Mouse (Mus musculus): ENCODE measurements at regions not wholly inside any gene's neighbourhood (a gene's known extent, or its start where the extent isn't known, plus 50 kb on each side); places are given as distances from the start of the nearest gene placed in this dataset.

DNA sequence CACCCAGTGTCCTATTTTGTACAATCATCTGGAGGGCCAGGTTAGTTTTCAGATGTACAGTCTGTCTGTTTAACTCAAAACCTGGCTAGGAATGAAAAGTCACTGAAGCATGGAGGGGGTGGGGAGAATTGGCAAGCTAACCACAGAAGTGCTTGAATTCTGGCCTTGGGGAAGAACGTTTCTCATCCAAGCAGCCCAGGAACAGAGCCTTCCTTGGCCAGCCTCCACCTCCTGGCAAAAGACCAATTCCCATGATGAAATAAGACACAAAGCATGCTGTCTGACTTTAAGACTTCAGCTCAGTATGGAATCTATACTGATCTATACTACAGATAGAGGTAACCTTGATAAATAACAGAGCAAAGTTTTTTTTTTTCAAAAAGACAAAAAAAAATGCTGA, 80.3 kb upstream of the Zfp648 start:
- DNase-seq: peak; percentile 98

DNA sequence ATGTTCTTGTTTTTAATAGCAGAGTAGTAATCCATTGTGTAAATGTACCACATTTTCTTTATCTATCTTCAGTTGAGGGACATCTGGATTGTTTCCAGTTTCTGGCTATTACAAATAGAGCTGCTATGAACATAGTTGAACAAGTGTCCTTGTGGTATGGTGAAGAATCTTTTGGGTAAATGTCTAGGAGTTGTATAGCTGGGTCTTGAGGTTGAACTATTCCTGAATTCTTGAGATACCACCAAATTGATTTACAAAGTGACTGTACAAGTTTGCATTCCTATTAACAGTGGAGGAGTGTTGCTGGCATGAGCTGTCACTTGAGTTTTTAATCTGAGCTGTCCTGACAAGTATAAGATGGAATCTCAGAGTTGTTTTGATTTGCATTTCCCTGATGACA, 76.0 kb upstream of the Zfp648 start:
- DNase-seq: no peak

DNA sequence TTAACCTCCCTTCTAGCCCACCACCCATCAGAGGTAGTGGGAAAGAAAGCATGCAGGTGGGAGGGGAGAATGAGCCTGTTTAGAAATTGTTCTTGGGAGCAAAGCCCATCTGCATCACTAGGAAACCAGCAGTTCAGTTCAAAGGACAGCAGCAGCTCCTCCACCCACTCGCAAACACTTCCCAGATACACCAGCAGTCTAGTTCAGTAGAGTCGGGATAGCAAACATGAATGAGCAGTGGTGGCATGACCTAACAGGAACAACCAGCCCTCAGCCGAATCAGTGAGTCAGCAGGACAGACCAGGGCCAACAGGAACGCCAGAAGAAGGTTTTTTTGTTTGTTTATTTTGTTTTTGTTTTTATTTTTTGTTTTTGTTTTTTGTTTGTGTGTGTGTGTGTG, 74.5 kb upstream of the Zfp648 start:
- DNase-seq: peak; percentile 74

DNA sequence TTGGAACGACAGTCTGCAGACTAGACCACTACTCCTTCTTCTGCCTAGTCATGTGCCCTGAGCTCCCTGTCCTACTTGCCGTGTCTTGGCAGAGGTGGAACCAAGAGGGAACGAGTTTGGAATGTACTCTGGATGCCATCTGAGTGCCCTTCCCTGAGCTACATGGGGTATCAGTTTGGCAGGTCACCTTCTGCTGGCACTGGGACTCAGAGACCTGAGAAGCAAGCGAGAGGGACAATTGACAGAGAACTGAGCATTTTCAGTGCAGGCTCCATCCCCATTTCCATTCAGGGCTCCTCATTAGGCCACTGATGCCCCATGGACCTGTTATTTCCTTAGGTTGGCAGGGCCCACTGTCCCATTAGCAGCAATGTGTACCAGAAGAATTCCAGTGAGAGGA, 61.5 kb upstream of the Zfp648 start:
- DNase-seq: peak; percentile 94

DNA sequence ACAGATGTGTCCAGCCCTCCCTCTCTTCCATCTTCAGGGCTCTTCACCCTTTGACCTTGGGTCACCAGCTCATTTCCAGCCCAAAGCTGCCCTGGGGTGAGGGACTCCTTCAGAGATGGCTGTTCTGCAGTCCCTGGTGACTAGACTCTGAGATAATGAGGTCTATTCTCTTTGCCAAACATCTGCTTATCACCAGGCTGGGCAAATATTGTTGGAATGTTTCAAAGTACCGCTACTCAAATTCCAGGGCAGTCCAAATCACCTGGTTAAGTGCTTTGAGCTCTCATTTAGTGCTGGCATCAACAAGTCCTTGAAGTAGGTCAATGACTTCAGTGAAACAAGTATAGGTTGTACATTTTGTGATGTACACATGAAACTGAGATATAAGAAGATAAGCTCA, 57.3 kb upstream of the Zfp648 start:
- DNase-seq: peak; percentile 71

DNA sequence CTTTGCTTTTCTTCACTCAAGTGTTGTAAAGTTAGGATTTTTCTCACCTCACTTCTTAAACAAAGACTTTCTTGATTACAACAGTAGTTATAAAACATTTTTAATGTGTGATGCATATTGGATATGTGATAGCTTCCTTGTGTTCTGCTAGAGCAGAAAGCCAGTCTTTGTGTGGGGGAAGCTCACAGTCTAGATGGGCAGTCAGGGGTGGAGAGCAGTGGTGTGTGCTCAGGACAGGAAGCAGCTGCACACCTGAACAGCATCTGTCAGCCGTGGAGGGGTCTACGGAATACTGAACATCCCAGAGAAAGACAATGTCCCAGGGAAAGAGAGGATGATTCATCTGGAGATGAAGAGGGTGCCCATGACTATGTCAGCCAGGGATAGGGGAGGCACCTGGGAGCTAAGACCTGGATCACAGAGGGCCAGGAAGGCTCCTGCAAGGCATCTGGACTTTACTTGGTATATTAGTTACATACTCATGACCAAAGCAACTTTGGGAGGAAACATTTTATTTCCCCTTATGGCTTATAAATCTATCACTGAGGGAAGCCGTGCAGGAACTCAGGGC, 53.9 kb upstream of the Zfp648 start:
- peak; percentile 61 for DNase-seq

DNA sequence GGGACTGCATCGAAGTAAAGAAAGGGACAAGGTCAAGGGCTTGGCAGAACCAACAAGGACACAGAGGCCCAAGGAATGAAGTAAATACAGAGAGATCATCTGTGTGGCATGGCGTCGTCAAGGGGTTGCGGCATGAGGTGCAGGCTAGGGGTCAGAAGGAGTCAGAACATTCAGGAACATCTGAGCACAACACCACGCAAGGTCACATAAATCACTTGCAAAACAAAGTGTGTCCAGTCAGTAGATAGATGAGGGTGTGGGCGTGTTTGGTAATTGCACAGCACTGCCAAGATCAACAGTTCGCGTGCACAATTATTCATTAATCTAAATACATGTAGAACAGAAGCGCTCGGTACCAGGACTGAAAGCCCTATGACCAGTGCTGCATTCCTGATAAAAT, 52.0 kb upstream of the Zfp648 start:
- DNase-seq: peak; percentile 95

DNA sequence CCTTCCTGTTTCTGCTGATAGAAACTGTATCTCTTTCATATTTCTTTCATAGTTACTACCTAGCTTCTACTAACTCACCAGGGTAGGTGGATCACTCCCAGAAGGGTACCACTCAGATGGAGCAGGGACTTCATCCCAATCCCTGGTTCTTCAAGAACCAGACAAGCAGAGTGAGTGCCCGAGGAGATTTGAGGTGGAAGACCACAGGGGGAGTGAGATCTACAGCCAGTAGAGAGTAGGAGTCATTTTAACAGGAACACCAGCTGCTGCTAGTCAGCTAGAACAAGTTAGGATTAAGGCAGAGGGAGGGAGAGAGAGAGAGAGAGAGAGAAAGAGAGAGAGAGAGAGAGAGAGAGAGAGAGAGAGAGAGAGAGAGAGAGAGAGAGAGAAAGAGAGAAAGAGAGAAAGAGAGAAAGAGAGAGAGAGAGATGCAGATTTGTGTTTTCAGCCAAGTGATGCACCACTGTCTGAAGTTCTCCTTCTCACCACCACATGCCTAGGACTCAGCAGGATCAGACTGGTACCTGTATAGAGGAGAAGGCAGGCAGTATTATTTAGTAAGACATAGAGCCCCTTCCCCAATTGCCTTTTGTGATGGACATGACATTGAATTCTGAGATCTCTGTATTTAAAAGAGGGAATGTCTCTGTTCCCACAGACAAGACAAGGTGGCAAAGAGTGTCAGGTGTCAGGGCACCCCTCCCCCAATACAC, 51.4 kb upstream of the Zfp648 start:
- DNase-seq: peak; percentile 89

DNA sequence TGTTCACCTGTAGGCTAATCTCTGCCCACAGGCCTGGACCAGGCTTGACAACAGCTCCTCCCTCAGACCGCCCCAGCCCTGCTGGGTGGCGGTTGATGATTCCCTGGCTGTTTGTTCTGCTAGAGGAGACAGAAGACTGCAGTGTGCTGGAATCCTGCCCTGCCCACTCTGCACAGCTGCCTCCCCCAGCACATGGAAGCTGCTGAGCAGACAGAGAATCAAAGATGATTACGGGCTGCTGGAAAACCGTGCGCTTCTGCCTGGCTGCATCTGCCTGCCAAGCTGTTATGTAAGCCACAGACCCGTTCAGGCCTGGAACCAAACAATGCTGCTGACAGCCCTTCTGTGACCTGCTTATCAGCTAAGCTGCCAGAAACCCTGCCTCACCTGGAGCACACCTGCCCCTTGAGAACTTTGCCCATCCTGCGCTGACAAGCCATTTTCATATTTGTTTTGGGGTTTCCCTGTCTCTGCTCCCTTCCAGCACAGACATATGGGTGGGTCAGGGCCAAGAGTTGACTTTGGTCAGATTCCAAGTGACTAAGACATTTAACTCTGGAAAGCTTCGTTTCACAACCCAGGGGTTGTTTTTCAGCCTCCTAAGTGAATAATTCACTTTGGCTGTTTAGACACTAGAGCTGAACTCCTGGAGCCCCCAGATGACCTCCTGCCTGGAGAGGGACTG, 50.7 kb upstream of the Zfp648 start:
- DNase-seq: peak; percentile 99
